Mouse (Mus musculus) gastrocnemius, adult 2 months (tissue): ENCODE measurements at regions not wholly inside any gene's neighbourhood (a gene's known extent, or its start where the extent isn't known, plus 50 kb on each side); places are given as distances from the start of the nearest gene placed in this dataset.

ENCODE experiments used
- DNase-seq: peaks from one replicate; pipeline ENCODE4 v3.0.0; 2022
- H3K27ac ChIP-seq: fragments of 200-600 bp; 2 replicates; pipeline ENCODE4 v1.8.1; 2022; ENCODE audit warnings: mild to moderate bottlenecking
- H3K4me3 ChIP-seq: fragments of 200-600 bp; 2 replicates; pipeline ENCODE4 v1.8.1; 2022; ENCODE audit warnings: mild to moderate bottlenecking, moderate library complexity
- CTCF ChIP-seq: fragments of 200-600 bp; IDR thresholded peaks from 2 replicates; pipeline ENCODE4 v1.8.1; 2022; ENCODE audit warnings: antibody characterized with exemption, mild to moderate bottlenecking, moderate library complexity
- intact Hi-C: fragments of 180-260 bp; cut with DNase I; formaldehyde crosslinking; loops from one replicate; pipeline ENCODE4 v1.15.1; 2025

DNA sequence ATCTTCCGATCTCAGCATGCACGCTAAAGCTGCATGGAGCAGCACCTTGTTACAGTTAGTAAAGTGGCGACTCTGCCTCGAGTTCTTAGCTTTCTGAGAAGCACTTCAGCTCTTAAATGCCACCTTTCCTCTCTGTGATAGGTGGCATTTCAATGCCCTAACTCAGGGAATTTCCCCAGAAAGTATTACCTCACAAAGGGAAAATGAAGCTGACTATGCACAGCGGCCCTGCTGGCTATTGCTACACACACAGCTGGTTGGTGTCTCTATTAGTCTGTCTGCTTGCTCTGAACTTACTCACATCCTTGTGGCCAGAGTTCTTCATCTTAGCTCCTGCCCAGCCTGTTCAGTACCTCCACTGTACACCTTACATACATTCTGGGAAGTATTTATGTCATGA lies 650.4 kb downstream of the Epha7 start:
- DNase-seq, result no peak
- Histone ChIP-seq H3K4me3 (no peak overlapping the region), H3K27ac (no peak overlapping the region)
- TF ChIP-seq CTCF, result no peak
- intact Hi-C loops, result no loop called here

DNA sequence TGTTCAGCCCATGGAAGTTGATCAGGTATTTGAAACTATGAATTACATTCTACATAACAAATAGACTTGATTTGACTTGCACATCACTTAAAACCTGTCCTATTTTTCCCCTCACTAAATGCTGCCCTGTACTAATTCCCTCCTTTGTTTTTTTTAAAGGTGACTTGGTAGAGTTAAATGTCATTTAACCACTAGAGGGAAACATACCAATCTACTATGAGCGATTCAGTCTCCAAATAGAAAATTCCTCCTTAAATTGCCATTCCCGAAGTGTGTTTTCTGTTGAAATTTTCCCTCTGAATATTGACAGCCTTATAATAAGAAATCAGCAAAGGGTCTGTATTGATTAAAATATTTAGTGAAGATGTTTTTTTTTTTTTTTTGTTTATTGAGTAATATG lies 653.4 kb downstream of the Epha7 start:
- intact Hi-C loops, result no loop called here
- no peak for DNase-seq
- no peak overlapping the region for H3K27ac ChIP-seq
- TF ChIP-seq CTCF, result no peak
- no peak overlapping the region for H3K4me3 ChIP-seq

DNA sequence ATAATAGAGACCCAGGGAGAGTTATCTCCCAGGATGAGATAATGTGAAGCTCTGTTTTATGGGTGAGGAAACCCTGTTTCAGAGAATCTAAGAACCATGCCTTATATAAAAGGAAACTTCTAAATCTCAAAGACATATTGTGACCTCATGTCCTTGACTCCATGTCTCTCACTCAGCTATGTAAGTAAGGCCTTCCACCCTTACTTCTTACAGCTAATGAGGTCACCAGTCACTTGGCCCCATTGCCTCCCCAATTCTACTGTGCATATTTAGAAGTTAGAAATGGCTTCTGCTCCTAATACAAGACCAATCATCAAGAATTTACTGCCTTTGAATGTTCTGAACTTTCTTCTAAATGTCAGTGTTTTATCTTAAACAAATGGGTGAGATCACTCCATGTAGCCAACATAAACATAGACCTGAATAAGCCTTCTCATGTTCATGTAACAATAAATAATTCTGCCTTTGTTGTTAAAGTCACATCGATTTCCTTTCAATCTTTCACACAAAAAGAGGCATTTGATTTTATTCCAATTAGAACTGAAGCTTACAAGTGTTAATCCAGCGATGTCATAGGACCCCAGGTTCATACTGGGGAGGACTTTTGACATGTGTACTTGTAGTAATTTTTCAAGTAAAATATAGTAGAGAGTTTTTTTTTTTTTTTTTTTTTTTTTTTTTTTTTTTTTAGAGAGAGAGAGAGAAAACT lies 667.6 kb downstream of the Epha7 start:
- intact Hi-C loops, result no loop called here
- DNase-seq, result no peak
- Histone ChIP-seq H3K4me3 (no peak overlapping the region), H3K27ac (no peak overlapping the region)
- TF ChIP-seq CTCF, result no peak

DNA sequence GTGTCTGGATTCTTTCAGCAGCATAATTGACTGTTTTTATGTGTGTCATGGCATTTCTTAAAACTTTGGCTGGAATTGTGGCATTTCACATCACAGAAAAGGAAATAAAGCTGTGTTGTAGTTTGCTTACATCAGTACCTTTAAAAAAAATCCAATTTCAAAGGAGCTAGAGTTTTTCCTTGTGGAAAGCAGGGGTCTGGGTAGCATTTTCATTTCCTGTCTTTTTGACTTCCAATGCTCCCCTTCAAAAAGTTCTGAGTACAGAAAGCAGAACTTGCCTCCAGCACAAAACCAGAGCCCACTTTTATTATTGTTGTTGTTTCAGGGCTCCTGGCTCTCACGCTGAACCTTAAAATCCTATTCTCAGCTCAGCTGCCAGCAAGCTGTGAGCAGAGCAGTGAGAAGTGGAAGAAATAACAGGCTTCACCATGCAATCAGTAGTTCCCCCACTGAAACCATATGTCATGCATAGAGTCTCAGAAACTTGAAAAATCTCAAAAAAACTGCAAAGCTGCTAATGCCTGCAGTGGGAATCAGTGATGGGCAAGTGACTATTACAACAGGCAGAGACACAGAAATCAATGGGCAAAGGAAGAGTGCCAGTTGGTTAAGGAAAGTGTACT lies 668.3 kb downstream of the Epha7 start:
- no peak overlapping the region for H3K27ac ChIP-seq
- no peak for TF ChIP-seq CTCF
- intact Hi-C loops, result no loop called here
- DNase-seq, result no peak
- H3K4me3 ChIP-seq, result no peak overlapping the region

- no peak for TF ChIP-seq CTCF
- DNase-seq, result no peak
- Histone ChIP-seq H3K27ac (no peak overlapping the region), H3K4me3 (no peak overlapping the region)
- intact Hi-C loops, result no loop called here
Measured at GRCm38 (mm10) chr4:29482407-29482806, 669.5 kb downstream of the Epha7 start.

DNA sequence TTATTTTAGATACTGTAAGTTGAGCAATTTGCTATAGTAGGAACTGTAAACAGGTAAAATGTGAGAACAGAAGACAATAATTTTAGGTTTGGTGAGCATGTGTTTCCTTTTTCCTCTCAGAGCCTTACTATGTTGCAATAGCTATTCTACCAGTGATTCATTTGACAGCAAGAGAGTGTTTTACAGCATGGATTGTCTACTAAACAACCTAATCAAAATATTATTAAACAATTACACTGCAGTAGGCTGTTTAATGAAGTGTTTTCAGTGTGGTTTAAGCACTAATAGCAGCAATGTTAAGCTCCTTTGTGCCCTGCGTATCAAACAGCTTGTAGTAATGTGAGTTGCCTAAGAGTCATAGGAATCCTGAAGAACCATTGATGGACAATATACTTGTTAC lies 687.9 kb downstream of the Epha7 start:
- H3K4me3 ChIP-seq, result no peak overlapping the region
- DNase-seq, result no peak
- no peak for TF ChIP-seq CTCF
- H3K27ac ChIP-seq, result no peak overlapping the region
- intact Hi-C loops, result no loop called here

DNA sequence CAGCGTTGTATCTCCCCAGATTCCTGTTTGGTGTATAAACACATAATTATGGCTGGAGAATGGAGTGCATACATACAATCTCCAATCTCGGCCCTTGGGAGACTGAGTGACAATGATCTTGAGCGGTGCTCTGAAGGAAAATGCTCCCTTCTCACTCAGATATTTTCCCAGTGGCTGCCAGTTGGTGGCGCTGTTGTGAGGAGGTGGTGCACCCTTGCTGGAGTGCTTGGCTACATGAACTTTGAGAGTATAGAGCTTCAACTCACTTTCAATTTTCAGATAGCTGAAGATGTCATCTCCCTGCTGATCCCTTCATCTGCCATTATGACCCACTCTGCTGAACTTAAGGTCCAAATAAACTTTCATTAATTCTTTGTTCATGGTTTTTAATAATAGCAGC lies 712.1 kb downstream of the Epha7 start:
- no peak for TF ChIP-seq CTCF
- H3K4me3 ChIP-seq, result no peak overlapping the region
- no peak overlapping the region for H3K27ac ChIP-seq
- intact Hi-C loops, result no loop called here
- no peak for DNase-seq

DNA sequence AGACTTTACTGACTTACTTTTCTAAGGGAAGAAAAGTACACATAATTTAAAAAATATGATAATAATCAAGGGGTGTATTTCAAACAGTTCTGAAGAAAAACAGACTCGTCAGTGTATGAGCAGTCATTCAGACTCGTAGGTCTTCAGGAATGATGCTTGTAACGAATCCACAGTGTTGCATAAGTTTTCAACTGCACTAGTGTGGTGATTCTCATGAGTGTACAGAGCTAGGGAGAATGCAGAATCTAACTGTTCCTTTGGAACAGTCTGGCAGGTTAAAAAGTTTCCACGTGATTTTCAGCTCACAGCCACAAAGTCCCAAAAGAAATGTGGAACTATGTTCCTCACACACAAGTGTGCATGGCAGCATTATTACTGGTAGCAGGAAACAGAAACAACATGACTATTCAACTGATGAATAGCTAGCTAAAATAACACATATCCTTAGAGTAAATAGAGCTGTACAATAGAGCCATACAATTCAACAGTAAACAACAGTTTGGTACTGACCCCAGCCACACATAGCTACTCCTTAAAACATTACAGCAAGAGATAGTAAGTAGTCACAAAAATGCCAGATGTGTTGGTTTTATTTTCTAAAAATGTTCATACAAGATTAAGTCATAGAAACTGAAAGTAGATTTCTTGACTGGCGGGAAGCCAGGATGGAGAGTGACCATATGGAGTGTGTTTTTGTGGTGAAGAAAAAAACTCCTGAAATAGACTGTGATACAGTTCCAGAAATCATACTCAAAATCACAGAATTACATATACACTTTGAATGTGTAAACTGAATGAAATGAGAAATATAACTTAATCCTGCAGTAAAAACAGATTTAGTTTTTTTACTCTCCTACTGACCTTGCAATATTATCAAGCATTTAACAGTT lies 713.1 kb downstream of the Epha7 start:
- DNase-seq, result no peak
- Histone ChIP-seq H3K4me3 (no peak overlapping the region), H3K27ac (no peak overlapping the region)
- intact Hi-C loops, result no loop called here
- no peak for TF ChIP-seq CTCF
